Mouse (Mus musculus) c-Kit-positive CD71-positive TER-119-positive erythroid progenitor cells, embryonic 14.5 days (primary cell): ENCODE measurements around the gene Lpp.

Experiments used
- DNase-seq: peaks from one replicate; pipeline ENCODE4 v3.0.0-alpha.2; 2013; ENCODE audit warnings: low spot score

Lpp gene

GRCm38 (mm10) chr16:24806093-24806492 is 412.8 kb downstream of the Lpp start:
- DNase-seq, result no peak

- DNase-seq, result no peak
Observed at GRCm38 (mm10) chr16:24807565-24807964, 414.3 kb downstream of the Lpp start.

- DNase-seq, result no peak
Observed at GRCm38 (mm10) chr16:24809811-24810210, 416.5 kb downstream of the Lpp start.

- DNase-seq, result no peak
Observed at GRCm38 (mm10) chr16:24816621-24817020, 423.3 kb downstream of the Lpp start.

- no peak for DNase-seq
Observed at GRCm38 (mm10) chr16:24817381-24817780, 424.1 kb downstream of the Lpp start.

GRCm38 (mm10) chr16:24819127-24819526 is 425.8 kb downstream of the Lpp start:
- no peak for DNase-seq

GRCm38 (mm10) chr16:24822182-24822875 is 429.0 kb downstream of the Lpp start:
- no peak for DNase-seq

- DNase-seq, result no peak
Observed at GRCm38 (mm10) chr16:24822918-24823317, 429.6 kb downstream of the Lpp start.

GRCm38 (mm10) chr16:24826390-24826789 is 433.1 kb downstream of the Lpp start:
- no peak for DNase-seq

- no peak for DNase-seq
Observed at GRCm38 (mm10) chr16:24828207-24828803, 435.0 kb downstream of the Lpp start.

GRCm38 (mm10) chr16:24829860-24830259 is 436.6 kb downstream of the Lpp start:
- DNase-seq, result no peak

GRCm38 (mm10) chr16:24830939-24831338 is 437.6 kb downstream of the Lpp start:
- DNase-seq, result no peak

- DNase-seq, result no peak
Observed at GRCm38 (mm10) chr16:24833221-24833620, 439.9 kb downstream of the Lpp start.

GRCm38 (mm10) chr16:24834536-24834935 is 441.2 kb downstream of the Lpp start:
- no peak for DNase-seq

- no peak for DNase-seq
Observed at GRCm38 (mm10) chr16:24836550-24836949, 443.2 kb downstream of the Lpp start.

- DNase-seq, result no peak
Observed at GRCm38 (mm10) chr16:24839018-24839417, 445.7 kb downstream of the Lpp start.

- no peak for DNase-seq
Observed at GRCm38 (mm10) chr16:24840073-24840472, 446.8 kb downstream of the Lpp start.

GRCm38 (mm10) chr16:24846141-24846540 is 452.8 kb downstream of the Lpp start:
- no peak for DNase-seq

- no peak for DNase-seq
Observed at GRCm38 (mm10) chr16:24859509-24860140, 466.3 kb downstream of the Lpp start.

GRCm38 (mm10) chr16:24860445-24860844 is 467.1 kb downstream of the Lpp start:
- no peak for DNase-seq

- no peak for DNase-seq
Observed at GRCm38 (mm10) chr16:24861374-24861773, 468.1 kb downstream of the Lpp start.

GRCm38 (mm10) chr16:24874235-24874634 is 480.9 kb downstream of the Lpp start:
- DNase-seq, result no peak

- DNase-seq, result no peak
Observed at GRCm38 (mm10) chr16:24875661-24876060, 482.4 kb downstream of the Lpp start.
